Mouse (Mus musculus): ENCODE measurements around the gene Ttc28.

Ttc28 gene

DNA sequence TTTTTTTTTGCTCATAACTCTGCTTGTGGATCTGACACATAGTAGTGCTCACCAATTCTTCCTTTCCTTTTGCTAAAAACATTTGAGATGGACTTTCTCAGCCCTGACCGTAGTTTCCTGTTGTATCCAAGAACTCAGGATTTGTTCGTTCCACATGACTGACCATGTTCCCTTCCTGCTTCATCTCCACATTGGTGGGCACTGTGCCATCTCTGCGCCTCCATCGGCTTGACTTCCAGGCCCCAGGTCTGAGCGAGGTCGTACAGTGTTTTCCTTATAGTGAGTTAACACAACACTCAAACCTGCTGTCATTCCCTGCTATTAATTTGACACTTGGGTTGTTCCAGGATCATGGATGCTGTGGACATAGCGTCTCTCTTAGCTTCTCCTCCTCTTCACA is 225.2 kb downstream of the Ttc28 start:
- DNase-seq: no peak

DNA sequence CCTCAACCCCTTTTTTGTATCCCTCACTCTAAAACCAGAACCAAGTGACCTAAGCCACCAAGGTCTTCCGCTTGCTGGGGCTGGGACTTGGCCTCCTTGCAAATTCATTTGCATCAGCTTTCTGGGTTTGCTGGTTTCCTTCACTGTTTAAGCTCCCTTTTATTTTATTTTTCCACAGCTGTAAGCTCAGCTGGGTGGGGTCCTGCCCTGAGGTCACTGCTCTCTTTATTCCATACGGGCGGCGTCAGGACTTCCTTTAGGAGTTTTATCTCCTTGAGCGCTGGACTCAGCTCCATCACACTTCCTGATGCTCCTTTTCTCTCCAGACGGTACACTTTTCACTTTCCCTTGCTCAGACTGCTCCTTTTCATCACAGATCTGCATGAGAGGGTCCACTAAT is 231.8 kb downstream of the Ttc28 start:
- DNase-seq: no peak

DNA sequence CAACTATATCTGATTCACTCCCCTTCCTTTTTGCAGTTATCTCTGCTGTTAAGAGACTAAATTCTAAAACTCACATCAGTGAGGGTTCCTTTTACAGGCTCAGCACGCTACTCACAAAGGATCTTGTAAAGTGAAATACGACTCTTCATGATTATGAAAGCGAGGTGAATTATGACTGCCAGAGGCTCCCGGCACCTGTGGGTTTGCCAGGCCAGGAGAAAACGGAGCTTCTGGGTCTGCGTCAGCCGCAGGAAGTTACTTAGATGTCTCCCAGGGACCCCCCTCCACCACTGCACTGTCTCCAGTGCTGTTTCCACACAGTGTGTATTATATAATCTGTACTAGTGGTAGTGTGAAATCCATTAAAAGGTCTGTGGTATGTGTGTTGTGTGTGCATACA is 233.6 kb downstream of the Ttc28 start:
- no peak for DNase-seq

- DNase-seq: no peak
Measured at GRCm38 (mm10) chr5:111113694-111114375, 234.2 kb downstream of the Ttc28 start.

- no peak for DNase-seq
Measured at GRCm38 (mm10) chr5:111114597-111114996, 235.0 kb downstream of the Ttc28 start.

DNA sequence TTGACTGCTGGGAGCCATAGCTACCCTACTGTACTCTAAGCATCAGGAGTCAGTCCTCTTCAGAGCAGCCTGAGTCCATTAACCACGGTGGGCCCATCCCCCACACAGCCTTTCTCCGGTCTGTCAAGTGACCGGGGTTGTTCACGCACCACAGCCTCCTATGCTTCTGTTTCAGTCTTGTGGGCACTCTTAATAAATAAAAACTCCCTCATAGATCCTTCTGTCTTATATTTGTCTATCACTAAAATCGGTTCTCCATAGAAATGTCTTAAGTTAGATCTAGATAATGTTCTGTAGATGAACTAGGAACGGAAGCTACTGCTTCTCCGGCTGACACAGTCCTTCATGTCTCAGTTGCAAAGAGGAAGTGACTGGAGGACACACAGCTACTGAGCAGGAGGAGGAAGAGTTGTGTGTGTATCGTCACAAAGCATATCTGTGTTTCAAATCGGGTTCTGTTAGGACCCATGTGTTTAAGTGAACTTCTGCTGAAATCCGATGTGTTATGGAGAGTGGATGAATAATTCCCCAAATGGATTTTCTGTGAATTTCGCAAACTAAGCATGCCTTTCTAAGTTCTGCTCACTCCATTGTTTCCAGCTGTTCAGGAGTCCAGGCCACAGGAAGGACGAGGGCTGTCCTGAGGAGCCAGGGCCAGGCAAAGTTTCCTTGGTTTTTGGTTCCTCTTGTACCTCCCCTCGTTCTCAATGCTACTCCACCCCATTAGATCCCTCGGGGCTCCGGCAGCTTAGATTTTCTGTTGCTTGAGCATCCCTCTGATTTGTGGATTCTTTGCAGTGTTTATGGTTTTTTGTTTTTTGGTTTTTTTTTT is 236.1 kb downstream of the Ttc28 start:
- DNase-seq: no peak

GRCm38 (mm10) chr5:111119805-111120204 is 240.2 kb downstream of the Ttc28 start:
- DNase-seq: no peak

DNA sequence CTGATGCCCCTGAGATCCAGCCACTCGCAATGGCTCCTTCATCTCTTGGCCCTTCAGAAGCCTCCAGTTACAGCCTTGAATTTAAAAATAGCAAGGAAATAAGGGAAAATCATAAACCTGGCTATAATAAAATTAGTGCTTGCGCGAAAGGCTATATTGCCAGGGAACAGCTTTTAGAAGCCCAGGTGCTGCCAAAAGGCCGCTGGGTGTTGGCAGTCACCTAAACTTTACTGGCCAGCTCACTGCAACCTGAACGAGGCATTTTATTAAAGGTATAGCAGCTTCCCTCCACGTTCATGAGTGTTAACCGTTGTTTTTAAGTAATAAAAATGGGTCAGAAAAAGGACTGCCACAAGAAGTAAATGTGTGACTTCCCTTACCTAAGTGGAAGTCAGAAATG is 240.7 kb downstream of the Ttc28 start:
- DNase-seq: no peak

- DNase-seq: no peak
Measured at GRCm38 (mm10) chr5:111120705-111121420, 241.3 kb downstream of the Ttc28 start.

DNA sequence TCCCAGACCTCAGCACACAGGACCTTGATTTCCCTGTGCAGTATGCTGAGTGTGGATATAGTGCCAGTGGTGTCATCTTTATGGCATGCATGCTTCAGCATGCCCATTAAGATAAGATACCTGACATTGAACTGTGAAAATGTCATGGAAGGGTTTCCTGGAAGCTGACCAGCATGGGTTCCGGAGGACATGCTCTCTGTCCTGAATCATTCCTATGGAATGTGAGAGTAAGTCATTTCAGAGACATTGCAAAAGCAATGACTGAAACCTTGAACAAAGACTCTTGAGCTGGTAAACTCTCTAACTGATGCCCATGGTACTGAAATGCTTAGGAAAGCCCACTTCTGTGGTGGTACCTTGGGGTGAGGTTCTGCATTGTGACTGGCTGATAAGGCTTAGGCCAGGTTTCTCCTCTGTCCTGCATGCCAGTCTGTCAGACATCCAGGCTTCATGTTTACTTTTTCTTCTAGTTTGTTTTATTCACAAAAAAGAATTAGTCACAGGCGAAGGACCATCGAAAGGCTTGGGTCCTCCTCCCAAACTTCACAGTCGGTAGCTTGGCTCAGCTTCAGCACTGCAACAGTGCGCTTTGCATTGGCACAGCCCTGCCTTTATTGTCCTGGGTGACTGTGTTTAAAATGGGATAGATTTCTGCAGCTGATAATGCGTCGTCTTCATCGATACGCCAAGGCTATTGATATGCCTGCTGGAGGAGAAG is 242.9 kb downstream of the Ttc28 start:
- no peak for DNase-seq

DNA sequence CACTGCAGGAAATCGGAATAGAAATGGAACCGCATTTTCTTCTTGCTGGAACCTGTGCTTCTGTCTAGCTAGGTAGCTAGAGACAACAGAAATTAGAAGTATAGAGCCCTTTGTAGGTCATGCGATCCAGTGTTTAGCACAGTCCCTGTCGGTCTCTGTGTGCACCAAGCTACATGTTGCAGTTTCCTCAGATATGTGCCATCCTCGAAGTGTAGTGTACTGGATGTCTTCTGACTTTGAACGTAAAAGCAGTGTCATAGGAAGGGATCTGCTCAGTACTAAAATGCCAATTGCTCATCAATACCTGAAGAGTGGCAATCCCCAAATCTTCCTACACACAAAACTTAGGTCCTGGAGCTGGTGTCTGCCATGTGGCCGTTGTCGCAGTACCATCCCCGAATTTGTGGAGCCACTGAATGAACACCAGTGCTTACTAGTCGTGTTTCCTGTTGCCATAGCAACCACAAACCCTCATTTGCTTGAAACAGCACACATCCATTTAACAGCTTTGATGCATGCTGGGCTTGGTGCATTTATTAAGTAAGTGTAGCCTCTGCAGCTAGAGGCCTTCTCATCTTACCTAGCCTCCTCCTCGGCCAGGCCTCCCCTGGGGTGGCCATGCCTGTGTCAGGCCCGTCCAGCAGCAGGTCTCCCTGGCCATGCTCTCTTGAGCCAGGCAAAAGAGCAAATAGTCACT is 243.6 kb downstream of the Ttc28 start:
- DNase-seq: no peak

DNA sequence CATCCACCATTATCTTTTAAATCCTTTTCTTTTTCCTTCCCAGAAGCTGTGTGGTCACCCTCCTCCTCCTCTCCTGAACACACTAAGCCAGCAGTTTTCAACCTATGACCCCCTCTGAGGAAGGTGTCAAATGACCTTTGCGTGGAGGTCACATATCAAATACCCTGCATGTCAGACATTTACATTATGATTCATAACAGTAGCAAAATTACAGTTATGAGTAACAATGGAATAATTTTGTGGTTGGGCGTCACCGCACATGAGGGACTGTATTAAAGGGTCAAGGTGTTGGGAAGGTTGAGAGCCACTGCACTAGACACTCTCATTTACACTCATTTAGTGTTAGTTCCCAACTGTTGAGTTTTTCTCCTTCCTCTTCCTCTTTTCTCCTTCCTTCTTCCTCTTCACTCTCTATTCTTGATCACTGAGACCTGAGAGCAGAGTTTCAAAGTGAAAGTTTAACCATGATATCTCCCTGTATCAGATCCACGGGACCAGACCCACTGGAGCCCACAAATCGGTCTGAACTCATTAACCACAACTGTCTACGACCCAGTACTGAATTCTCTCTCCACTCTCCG is 245.1 kb downstream of the Ttc28 start:
- DNase-seq: no peak

- no peak for DNase-seq
Measured at GRCm38 (mm10) chr5:111125746-111126145, 246.1 kb downstream of the Ttc28 start.

DNA sequence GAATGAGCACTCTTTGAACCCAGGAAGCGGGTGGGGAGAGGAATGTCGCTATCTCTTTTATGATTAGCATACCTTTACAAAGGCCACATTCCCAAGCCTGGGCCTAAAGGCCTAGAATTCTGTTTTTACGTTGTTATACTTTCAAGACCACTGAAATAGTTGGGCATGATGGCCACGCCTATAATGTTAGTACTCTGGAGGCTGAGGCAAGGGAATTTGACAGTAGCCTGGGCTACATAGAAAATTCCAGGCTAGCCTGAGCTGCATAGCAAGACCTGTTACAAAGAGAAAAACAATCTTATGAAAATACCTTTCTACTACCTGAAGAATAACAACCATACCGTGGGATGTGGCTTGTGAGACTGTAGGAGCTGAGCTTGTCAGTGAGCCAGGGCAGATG is 248.2 kb downstream of the Ttc28 start:
- no peak for DNase-seq

DNA sequence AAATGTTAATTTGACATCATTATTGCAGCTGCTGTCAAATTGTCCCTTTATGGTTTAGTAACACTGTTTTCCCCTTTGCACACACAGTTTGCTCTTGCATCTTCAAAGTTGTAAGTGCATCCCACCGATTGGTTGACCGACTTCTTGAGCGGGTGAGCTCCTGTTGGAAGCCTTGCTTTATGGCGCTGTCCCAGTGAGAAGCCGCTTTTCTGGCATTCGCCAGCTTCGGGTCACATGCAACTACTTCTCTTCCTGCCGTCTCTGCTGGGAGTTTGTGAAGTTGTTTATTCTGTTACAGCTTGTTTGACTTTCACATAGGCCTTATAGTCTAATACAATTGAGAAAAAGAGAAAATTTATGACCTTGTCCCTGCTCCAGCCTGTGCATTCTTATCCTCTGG is 250.5 kb downstream of the Ttc28 start:
- DNase-seq: no peak

- no peak for DNase-seq
Measured at GRCm38 (mm10) chr5:111131561-111131960, 252.0 kb downstream of the Ttc28 start.

- no peak for DNase-seq
Measured at GRCm38 (mm10) chr5:111133150-111133549, 253.5 kb downstream of the Ttc28 start.

- no peak for DNase-seq
Measured at GRCm38 (mm10) chr5:111133754-111134153, 254.2 kb downstream of the Ttc28 start.

- no peak for DNase-seq
Measured at GRCm38 (mm10) chr5:111137283-111137682, 257.7 kb downstream of the Ttc28 start.

GRCm38 (mm10) chr5:111137742-111138141 is 258.1 kb downstream of the Ttc28 start:
- no peak for DNase-seq

GRCm38 (mm10) chr5:111138239-111138833 is 258.7 kb downstream of the Ttc28 start:
- no peak for DNase-seq
